Mouse (Mus musculus) inflammation-experienced regulatory T-cells, adult 6 months (primary cell): ENCODE measurements around the gene Mettl7a3. TPM values are rescaled to one million over a fixed set of nuclear protein-coding genes. Genes with fewer than 3 reads are reported as not detected.

Source experiments
- ATAC-seq: one replicate; pipeline ENCODE4 v1.8.0; 2017
- polyA plus RNA-seq, 3 experiments: library from polyadenylated mRNA; unstranded; fragments of 100-300 nt; shearing (Covaris generic); gene quantifications; one replicate each; pipeline ENCODE4 v1.2.1; 2017

Mettl7a3 gene
- polyA plus RNA-seq, 3 experiments from 2014 or later: not detected

- ATAC-seq: no peak
Observed at GRCm38 (mm10) chr15:100388886-100389285, 54.2 kb downstream of the Mettl7a3 start.

Other genes with a start within 250 kb of the Mettl7a3 start
- 10 to 100 TPM; 32.1 to 36.0 (median 33.1) TPM for gene Atf1, start 107.1 kb upstream of the Mettl7a3 start, polyA plus RNA-seq
- not detected for gene Tmprss12, start 54.1 kb upstream of the Mettl7a3 start, polyA plus RNA-seq
- gene Mettl7a1, start 30.8 kb upstream of the Mettl7a3 start, polyA plus RNA-seq: 10 to 100 TPM in 1 of 3 experiments, 1 to 10 TPM in 2; 2.3 to 15.1 (median 4.4) TPM
- gene Methig1, start 18.2 kb downstream of the Mettl7a3 start, polyA plus RNA-seq: under 1 TPM in 1 of 3 experiments, not detected in 2; 0.36 TPM
- not detected for gene Mettl7a2, start 18.3 kb downstream of the Mettl7a3 start, polyA plus RNA-seq
- gene Higd1c, start 29.6 kb downstream of the Mettl7a3 start, polyA plus RNA-seq: not detected
- gene Gm5475, start 87.2 kb downstream of the Mettl7a3 start, polyA plus RNA-seq: under 1 TPM in 2 of 3 experiments, not detected in 1; 0.26 to 0.49 TPM
- 10 to 100 TPM; 20.5 to 30.5 (median 26.7) TPM for gene Slc11a2, start 90.1 kb downstream of the Mettl7a3 start, polyA plus RNA-seq
- 10 to 100 TPM; 24.6 to 58.8 (median 54.5) TPM for gene Letmd1, start 134.1 kb downstream of the Mettl7a3 start, polyA plus RNA-seq
- gene Csrnp2, start 160.6 kb downstream of the Mettl7a3 start, polyA plus RNA-seq: 1 to 10 TPM in 2 of 3 experiments, under 1 TPM in 1; 0.91 to 1.8 (median 1.5) TPM
- gene Tfcp2, start 217.1 kb downstream of the Mettl7a3 start, polyA plus RNA-seq: 1 to 10 TPM; 3.7 to 8.4 (median 5.6) TPM